14 mouse cellular contexts compared by ENCODE assay signal in genomic region chr2:143918831-143919502, GRCm38 (mm10). TPM values are rescaled to one million over a fixed set of nuclear protein-coding genes. Genes with fewer than 3 reads are reported as not detected.
DNase-seq lines count a peak whose midpoint lies in the region; ATAC-seq and TF ChIP-seq lines count a peak whose summit lies in the region.
"Had no signal": no experiment of that assay in that cellular context is flagged by ENCODE, and none has a peak within 500 bp of the region (broad histone marks: within the 10 kb centered on the region; RNA-seq: fewer than 3 reads in every experiment).

No protein-coding gene starts in this region.

- no peaks in the 10 kb centered on the region for H3K36me3 ChIP-seq in liver, embryonic 15.5 days (replicated peaks)
- H3K36me3 ChIP-seq in hindbrain, embryonic 10.5 days, result no peaks in the 10 kb centered on the region
- H3K36me3 ChIP-seq: limb, embryonic 10.5 days; midbrain, embryonic 15.5 days had no signal

- WGBS in cerebellum, adult 2 months, result 57% methylated on average over 4 of the region's 4 CpGs
- WGBS in liver, embryonic 15.5 days (ENCODE audit: insufficient replicate concordance), result 53% methylated on average over 4 of the region's 4 CpGs
- WGBS in hindbrain, embryonic 10.5 days, result 63% methylated on average over 4 of the region's 4 CpGs

- H3K9me3 ChIP-seq in liver, embryonic 15.5 days (replicated peaks), result no peaks in the 10 kb centered on the region
- H3K9me3 ChIP-seq in hindbrain, embryonic 10.5 days, result no peaks in the 10 kb centered on the region
- H3K9me3 ChIP-seq: limb, embryonic 10.5 days; midbrain, embryonic 15.5 days had no signal

- no peak for TF ChIP-seq POLR2A in cerebellum, adult 2 months (IDR thresholded peaks at IDR 0.05; ENCODE audit: borderline replicate concordance, insufficient read depth, low read length)

- peak; percentile 49; the same call in 1 of the 2 replicates for TF ChIP-seq CTCF in cerebellum, adult 2 months (IDR thresholded peaks at IDR 0.05; ENCODE audit: borderline replicate concordance, insufficient read depth, low read depth, low read length)

- no peak overlapping the region for H3K9ac ChIP-seq in liver, embryonic 15.5 days
- H3K9ac ChIP-seq: midbrain, embryonic 15.5 days had no signal

- ATAC-seq in liver, embryonic 15.5 days (ENCODE audit: insufficient read depth), result no peak
- ATAC-seq: inflammation-experienced regulatory T-cells, adult 6 months; midbrain, embryonic 15.5 days; Patski had no signal

- 0 out of 2 replicates have a peak overlapping the region, but pooled peaks have one; percentile 7 for H3K4me2 ChIP-seq in liver, embryonic 15.5 days
- H3K4me2 ChIP-seq: midbrain, embryonic 15.5 days had no signal

- H3K27ac ChIP-seq in cerebellum, adult 2 months (ENCODE audit: insufficient read depth, low read length), result no peak overlapping the region
- H3K27ac ChIP-seq in liver, embryonic 15.5 days (replicated peaks), result no peak overlapping the region
- no peak overlapping the region for H3K27ac ChIP-seq in hindbrain, embryonic 10.5 days
- H3K27ac ChIP-seq: limb, embryonic 10.5 days; midbrain, embryonic 15.5 days had no signal

- peaks cover 4% of the 10 kb centered on the region; the same call in 1 of the 2 replicates for H3K4me1 ChIP-seq in cerebellum, adult 2 months (ENCODE audit: control insufficient read depth, insufficient read depth, low read length)
- H3K4me1 ChIP-seq in liver, embryonic 15.5 days (replicated peaks), result peaks cover 68% of the 10 kb centered on the region
- H3K4me1 ChIP-seq in hindbrain, embryonic 10.5 days (replicated peaks), result peaks cover 37% of the 10 kb centered on the region

- no peak overlapping the region for H3K4me3 ChIP-seq in cerebellum, adult 2 months (replicated peaks; ENCODE audit: insufficient read depth, low read depth, low read length)
- H3K4me3 ChIP-seq in liver, embryonic 15.5 days (replicated peaks), result no peak overlapping the region
- no peak overlapping the region for H3K4me3 ChIP-seq in hindbrain, embryonic 10.5 days
- H3K4me3 ChIP-seq: limb, embryonic 10.5 days; midbrain, embryonic 15.5 days had no signal

- DNase-seq in cerebellum, adult 2 months, result no peak
- DNase-seq in cerebellum, adult 9-10 months, result no peak
- peak; percentile 48 for DNase-seq in kidney, adult 9 months
- DNase-seq in kidney, adult 18-20 months, result no peak
- peak; percentile 69 for DNase-seq in R1 (ENCODE audit: low read depth, low spot score)
- DNase-seq in spleen, adult 12 weeks (ENCODE audit: low spot score), result no peak
- DNase-seq in hindbrain, embryonic 10.5 days (ENCODE audit: low spot score), result no peak
- DNase-seq: cerebellum, postnatal 36 days; gastrocnemius, postnatal 14 days had no signal

- H3K27me3 ChIP-seq in cerebellum, adult 2 months (ENCODE audit: control insufficient read depth, insufficient read depth, low read length), result no peaks in the 10 kb centered on the region
- peaks cover 3% of the 10 kb centered on the region; the same call in 1 of the 2 replicates for H3K27me3 ChIP-seq in liver, embryonic 15.5 days
- H3K27me3 ChIP-seq in hindbrain, embryonic 10.5 days (ENCODE audit: insufficient read depth, poor library complexity, severe bottlenecking), result no peaks in the 10 kb centered on the region
- H3K27me3 ChIP-seq: midbrain, embryonic 15.5 days; Patski had no signal

RNA-seq across cellular contexts. Expression of gene Dstn, which starts 3.8 kb away (rescaled TPM):
- polyA plus RNA-seq in cerebellum, adult 2 months (2012; rRNA removed), result 126 and 132 TPM in 2 replicates
- polyA plus RNA-seq in liver, embryonic 15.5 days (2015; fragmentation: Nextera tagmentation; extraction: Ambion mirVana), result 119 and 121 TPM in 2 replicates
- polyA plus RNA-seq in hindbrain, embryonic 10.5 days (2016; fragmentation: Nextera tagmentation; extraction: Ambion mirVana), result 327 and 368 TPM in 2 replicates

RNA-seq across cellular contexts. Expression of gene Bfsp1, which starts 56.0 kb away (rescaled TPM):
- polyA plus RNA-seq in cerebellum, adult 2 months (2012; rRNA removed), result 0.49 and 0.65 TPM in 2 replicates
- 0.14 and 0.22 TPM in 2 replicates for polyA plus RNA-seq in liver, embryonic 15.5 days (2015; fragmentation: Nextera tagmentation; extraction: Ambion mirVana)
- polyA plus RNA-seq in hindbrain, embryonic 10.5 days (2016; fragmentation: Nextera tagmentation; extraction: Ambion mirVana), result 0.45 and 1.0 TPM in 2 replicates
- polyA plus RNA-seq: inflammation-experienced regulatory T-cells, adult 6 months had no signal

Comparison
In these comparisons a context has a peak if more than half of its experiments do, and no peak if none do; other contexts are left out.
1. DNase-seq: peak in kidney, adult 9 months (single experiment) and R1 (single experiment); none in cerebellum, adult 2 months (0 of 2), cerebellum, adult 9-10 months (single experiment), kidney, adult 18-20 months (single experiment), spleen, adult 12 weeks (single experiment) and hindbrain, embryonic 10.5 days (single experiment).